Mouse (Mus musculus) forebrain, embryonic 14.5 days (tissue): ENCODE results near the gene Nme3. TPM values are rescaled to one million over a fixed set of nuclear protein-coding genes. Genes with fewer than 3 reads are reported as not detected.

ENCODE experiments used
- ATAC-seq: fragments of 200-750 bp; cut with Nextera tagmentation; 2 replicates; pipeline ENCODE4 v1.8.0; 2017; ENCODE audit warnings: mild to moderate bottlenecking, moderate library complexity
- DNase-seq: peaks from one replicate; pipeline ENCODE4 v3.0.0-alpha.2; 2015; ENCODE audit warnings: low spot score
- H3K27ac ChIP-seq: fragments of 300-500 bp; sonication (generic); 2 replicates; pipeline ENCODE4 v1.5.1; 2014; ENCODE audit warnings: low read depth, mild to moderate bottlenecking, control low read depth, low read length, moderate library complexity
- H3K27me3 ChIP-seq: fragments of 300-500 bp; sonication (generic); replicated peaks from 2 replicates; pipeline ENCODE4 v1.6.1; 2014; ENCODE audit warnings: low read length, control low read depth, mixed read lengths; ENCODE audit not compliant: control insufficient read depth, insufficient read depth
- H3K36me3 ChIP-seq: fragments of 300-500 bp; sonication (generic); 2 replicates; pipeline ENCODE4 v1.6.1; 2014; ENCODE audit warnings: low read length, control low read depth; ENCODE audit not compliant: control insufficient read depth, insufficient read depth
- H3K4me1 ChIP-seq: fragments of 300-500 bp; sonication (generic); 2 replicates; pipeline ENCODE4 v1.6.1; 2014; ENCODE audit warnings: antibody characterized with exemption, low read length, control low read depth; ENCODE audit not compliant: control insufficient read depth, insufficient read depth
- H3K4me2 ChIP-seq: fragments of 300-500 bp; sonication (generic); 2 replicates; pipeline ENCODE4 v1.6.1; 2014; ENCODE audit warnings: mild to moderate bottlenecking, control low read depth, low read length
- H3K4me3 ChIP-seq: fragments of 300-500 bp; sonication (generic); 2 replicates; pipeline ENCODE4 v1.5.1; 2014; ENCODE audit warnings: low read depth, low read length, control low read depth
- H3K9ac ChIP-seq: fragments of 300-500 bp; sonication (generic); 2 replicates; pipeline ENCODE4 v1.6.1; 2014; ENCODE audit warnings: mild to moderate bottlenecking, low read length, control low read depth, moderate library complexity
- H3K9me3 ChIP-seq: fragments of 300-500 bp; sonication (generic); replicated peaks from 2 replicates; pipeline ENCODE4 v1.6.1; 2016; ENCODE audit warnings: low read length, control low read depth, mixed read lengths; ENCODE audit not compliant: control insufficient read depth
- WGBS: fragments of 180-500 bp; shearing (Covaris S2); extraction: QIAGEN DNeasy Blood & Tissue Kit; methylation state at CpG from one replicate; pipeline ENCODE4 v1.1.7; 2014; 5-methylcytosine and 5-hydroxymethylcytosine counted together
- polyA plus RNA-seq: library from polyadenylated mRNA; unstranded; fragments of >200 nt; fragmentation: Nextera tagmentation; extraction: Ambion mirVana; gene quantifications from 2 replicates; pipeline ENCODE4 v1.2.1, GENCODE M21; 2014

Nme3 gene
- polyA plus RNA-seq, 1 experiment from 2014 or later = 93.4 TPM

GRCm38 (mm10) chr17:24874989-24875388 is 21.3 kb upstream of the Nme3 start:
- H3K4me2 ChIP-seq = no peak overlapping the region
- H3K9ac ChIP-seq = no peak overlapping the region
- no peaks in the 10 kb centered on the region for H3K4me1 ChIP-seq
- H3K4me3 ChIP-seq = no peak overlapping the region
- no peak for ATAC-seq
- WGBS = 84% methylated on average over 8 of the region's 8 CpGs
- no peaks in the 10 kb centered on the region for H3K9me3 ChIP-seq
- no peak for DNase-seq
- no peak overlapping the region for H3K27ac ChIP-seq
- H3K27me3 ChIP-seq = no peaks in the 10 kb centered on the region
- H3K36me3 ChIP-seq = no peaks in the 10 kb centered on the region

DNA sequence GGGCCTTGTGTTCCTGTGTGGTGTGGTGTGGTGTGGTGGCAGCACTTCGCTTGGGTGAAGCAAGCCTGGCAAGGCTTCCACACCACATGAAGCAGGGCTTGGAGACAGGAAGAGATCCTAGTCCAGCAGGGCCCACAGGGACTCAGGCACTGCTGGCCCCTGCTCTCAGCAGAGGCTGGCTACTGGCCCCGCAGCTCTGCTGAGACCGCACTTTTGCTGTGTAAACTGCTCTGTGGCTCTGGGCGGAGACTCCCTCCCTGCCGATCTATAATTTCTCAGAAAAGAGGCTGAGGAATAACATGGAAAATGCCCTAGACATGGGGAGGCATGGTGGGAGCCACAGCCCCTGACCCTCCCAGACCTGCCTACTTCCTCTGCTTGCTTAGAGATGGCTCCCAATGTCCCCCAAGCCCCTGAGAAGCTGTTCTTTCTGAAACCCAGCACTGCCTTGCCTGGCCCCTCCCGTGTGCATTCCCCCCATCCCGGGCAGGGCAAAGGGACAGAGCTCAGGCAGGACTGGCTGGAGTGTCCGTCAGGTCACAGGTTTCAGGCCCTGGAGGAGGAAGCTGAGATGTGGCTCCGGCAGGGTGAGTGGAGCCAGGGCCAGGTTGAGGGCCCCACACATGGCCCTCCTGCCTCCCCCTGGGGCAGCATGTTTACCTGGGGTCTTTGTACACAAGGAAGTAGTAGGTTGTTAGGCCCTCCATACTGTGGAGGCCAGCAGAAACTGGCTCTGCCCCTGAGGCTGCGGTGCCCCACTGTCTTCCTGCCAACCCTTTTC is 18.8 kb upstream of the Nme3 start:
- H3K27ac ChIP-seq = no peak overlapping the region
- H3K36me3 ChIP-seq = 0 out of 2 replicates have a peak, but pooled peaks cover 2% of the 10 kb centered on the region
- no peak overlapping the region for H3K4me2 ChIP-seq
- ATAC-seq (no peak), DNase-seq (no peak)
- no peak overlapping the region for H3K4me3 ChIP-seq
- 68% methylated on average over 10 of the region's 10 CpGs for WGBS
- H3K4me1 ChIP-seq = no peaks in the 10 kb centered on the region
- no peaks in the 10 kb centered on the region for H3K27me3 ChIP-seq
- no peak overlapping the region for H3K9ac ChIP-seq
- H3K9me3 ChIP-seq = no peaks in the 10 kb centered on the region

DNA sequence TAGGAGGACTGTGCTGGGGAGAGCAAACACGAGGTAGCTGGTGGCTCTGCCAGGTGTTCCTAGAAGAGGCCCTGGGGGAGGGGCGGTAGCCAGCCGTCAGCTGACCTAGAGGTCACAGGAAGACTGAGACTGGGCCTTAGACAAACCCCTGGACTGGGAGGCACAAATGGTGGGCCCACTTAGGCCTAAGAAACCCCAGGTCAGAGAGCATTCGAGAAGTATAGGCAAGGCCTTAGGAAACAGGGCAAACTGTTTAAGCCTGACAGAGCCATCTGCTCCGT is 18.2 kb upstream of the Nme3 start:
- DNase-seq (no peak), ATAC-seq (no peak)
- Histone ChIP-seq H3K27ac (no peak overlapping the region), H3K9me3 (no peaks in the 10 kb centered on the region), H3K9ac (no peak overlapping the region), H3K36me3 (peaks cover 7% of the 10 kb centered on the region; the same call in 1 of the 2 replicates), H3K4me3 (no peak overlapping the region), H3K4me1 (no peaks in the 10 kb centered on the region), H3K4me2 (no peak overlapping the region), H3K27me3 (no peaks in the 10 kb centered on the region)
- 44% methylated on average over 5 of the region's 5 CpGs for WGBS

DNA sequence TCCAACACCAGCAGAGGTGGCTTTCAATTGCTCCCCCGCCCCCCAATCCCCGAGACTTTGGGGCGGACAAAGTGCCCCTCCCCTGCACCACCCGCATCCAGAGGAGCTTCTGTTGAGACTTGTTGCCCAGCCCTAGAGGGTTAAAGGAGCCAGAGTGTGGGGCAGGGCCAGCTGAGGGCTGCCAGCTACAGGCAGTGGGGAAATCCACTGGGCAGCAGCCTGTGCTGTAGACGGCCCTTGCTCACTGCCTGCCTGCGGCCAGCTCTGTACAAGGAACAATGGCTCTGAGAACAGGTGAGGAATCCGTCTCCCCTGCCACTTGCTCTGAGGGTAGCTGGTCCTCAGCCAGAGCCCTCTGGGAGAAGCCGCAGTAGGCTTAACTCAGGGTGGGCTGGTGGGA is 17.8 kb upstream of the Nme3 start:
- H3K4me3 ChIP-seq = no peak overlapping the region
- no peak overlapping the region for H3K9ac ChIP-seq
- no peaks in the 10 kb centered on the region for H3K4me1 ChIP-seq
- DNase-seq (no peak), ATAC-seq (no peak)
- H3K4me2 ChIP-seq = no peak overlapping the region
- no peaks in the 10 kb centered on the region for H3K9me3 ChIP-seq
- no peaks in the 10 kb centered on the region for H3K27me3 ChIP-seq
- no peak overlapping the region for H3K27ac ChIP-seq
- H3K36me3 ChIP-seq = peaks cover 12% of the 10 kb centered on the region; the same call in 1 of the 2 replicates
- 68% methylated on average over 8 of the region's 8 CpGs for WGBS

GRCm38 (mm10) chr17:24881738-24882440 is 14.4 kb upstream of the Nme3 start:
- WGBS = 45% methylated on average over 7 of the region's 7 CpGs
- no peaks in the 10 kb centered on the region for H3K9me3 ChIP-seq
- DNase-seq (peak; percentile 18), ATAC-seq (no peak)
- H3K4me3 ChIP-seq = no peak overlapping the region
- H3K27me3 ChIP-seq = no peaks in the 10 kb centered on the region
- H3K4me2 ChIP-seq = no peak overlapping the region
- H3K9ac ChIP-seq = no peak overlapping the region
- peaks cover 23% of the 10 kb centered on the region; the same call in 1 of the 2 replicates for H3K36me3 ChIP-seq
- H3K4me1 ChIP-seq = peaks cover 6% of the 10 kb centered on the region; the same call in 1 of the 2 replicates
- H3K27ac ChIP-seq = no peak overlapping the region

GRCm38 (mm10) chr17:24884391-24884790 is 11.9 kb upstream of the Nme3 start:
- 89% methylated on average over 6 of the region's 6 CpGs for WGBS
- H3K9me3 ChIP-seq = no peaks in the 10 kb centered on the region

GRCm38 (mm10) chr17:24885356-24886133 is 10.8 kb upstream of the Nme3 start:
- H3K4me2 ChIP-seq = peak overlapping the region; percentile 84
- no peaks in the 10 kb centered on the region for H3K27me3 ChIP-seq
- peak overlapping the region; percentile 63 for H3K9ac ChIP-seq
- peaks cover 15% of the 10 kb centered on the region for H3K4me1 ChIP-seq
- WGBS = 27% methylated on average over 22 of the region's 22 CpGs
- peaks cover 45% of the 10 kb centered on the region for H3K36me3 ChIP-seq
- ATAC-seq (no peak), DNase-seq (no peak)
- H3K27ac ChIP-seq = no peak overlapping the region
- peak overlapping the region; percentile 68 for H3K4me3 ChIP-seq
- no peaks in the 10 kb centered on the region for H3K9me3 ChIP-seq

More at GRCm38 (mm10) chr17:24884391-24884790, 11.9 kb upstream of the Nme3 start:
- peaks cover 34% of the 10 kb centered on the region for H3K36me3 ChIP-seq
- no peak overlapping the region for H3K4me2 ChIP-seq
- no peak overlapping the region for H3K4me3 ChIP-seq
- peaks cover 15% of the 10 kb centered on the region for H3K4me1 ChIP-seq
- H3K9ac ChIP-seq = no peak overlapping the region
- no peak overlapping the region for H3K27ac ChIP-seq
- no peaks in the 10 kb centered on the region for H3K27me3 ChIP-seq
- ATAC-seq = no peak
- DNase-seq = no peak

DNA sequence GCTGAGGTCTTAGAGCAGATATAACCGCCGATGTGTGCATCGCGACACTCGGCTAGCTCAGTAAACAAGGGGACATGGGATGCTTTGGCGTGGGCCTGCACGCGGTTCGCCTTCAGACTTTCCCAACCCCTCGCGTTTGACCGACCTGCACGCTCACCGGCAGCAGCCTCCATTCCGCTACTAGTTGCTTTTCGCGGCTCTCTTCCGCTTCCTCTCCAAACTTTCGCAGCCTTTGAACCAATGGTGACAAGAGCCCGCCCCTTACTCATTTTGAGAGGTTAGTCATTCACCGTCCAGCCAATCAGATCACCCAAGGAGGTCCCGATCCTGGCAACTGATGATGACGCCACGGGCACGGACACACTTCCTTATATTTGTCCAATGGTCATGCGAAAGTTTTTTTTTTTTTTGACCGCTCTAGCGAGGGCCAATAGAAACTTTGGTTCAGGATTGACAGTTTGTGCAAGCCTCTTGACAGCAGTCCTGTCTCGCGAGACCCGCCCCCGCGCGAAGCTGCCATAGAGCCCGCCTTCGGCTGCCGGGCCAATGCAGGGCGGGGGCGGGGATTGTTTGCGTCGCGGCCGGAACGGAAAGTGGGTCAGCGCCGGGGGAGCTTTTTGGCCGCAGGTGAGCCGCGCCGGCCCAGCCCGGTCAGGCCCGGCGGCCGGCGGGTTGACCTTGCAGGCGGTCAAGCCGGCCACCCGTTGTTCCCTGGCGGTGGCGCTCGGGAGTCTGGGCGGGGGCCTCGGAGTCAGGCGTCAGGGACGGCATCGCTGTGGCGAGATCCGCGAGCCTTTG is 10.0 kb upstream of the Nme3 start, which contains the start of the genes Nubp2 and Spsb3:
Gene Nubp2, minus strand, starts transcription at position 216 of the 798 bp plus-strand sequence.
Gene Spsb3, plus strand, starts transcription at position 510 of the 798 bp plus-strand sequence.
- peak within 1 kb of the TSS; percentile 92 for H3K4me2 ChIP-seq
- no peaks in the 10 kb centered on the region for H3K9me3 ChIP-seq
- peaks cover 15% of the 10 kb centered on the region for H3K4me1 ChIP-seq
- peak; percentile 98 for ATAC-seq
- H3K27ac ChIP-seq = peak within 1 kb of the TSS; percentile 52; the same call in 1 of the 2 replicates
- H3K27me3 ChIP-seq = no peaks in the 10 kb centered on the region
- H3K4me3 ChIP-seq = peak within 1 kb of the TSS; percentile 87
- under 1% methylated on average over 69 of the region's 69 CpGs for WGBS
- peaks cover 53% of the 10 kb centered on the region for H3K36me3 ChIP-seq
- peak within 1 kb of the TSS; percentile 82 for H3K9ac ChIP-seq
- DNase-seq = peak; percentile 100
